Comparison of ENCODE assay signal across 26 mouse cellular contexts in genomic region chr2:117811931-117812330, GRCm38 (mm10).
DNase-seq lines count a peak whose midpoint lies in the region; ATAC-seq and TF ChIP-seq lines count a peak whose summit lies in the region.
"Had no signal": no experiment of that assay in that cellular context is flagged by ENCODE, and none has a peak within 500 bp of the region (broad histone marks: within the 10 kb centered on the region; RNA-seq: fewer than 3 reads in every experiment).

No protein-coding gene starts in this region.

- peak; percentile 55 for ATAC-seq in lung, postnatal 0 days
- peak; percentile 63; the same call in 1 of the 2 replicates for ATAC-seq in megakaryocyte, adult 5-6 weeks (ENCODE audit: poor library complexity, severe bottlenecking)
- ATAC-seq in kidney, embryonic 15.5 days (replicated peaks; ENCODE audit: low FRiP score), result no peak
- ATAC-seq: forebrain, embryonic 14.5 days; forebrain, postnatal 0 days had no signal

- no peak for TF ChIP-seq CTCF in lung, postnatal 0 days (IDR thresholded peaks at IDR 0.05)
- TF ChIP-seq CTCF in embryonic fibroblast, embryonic 13.5 days (IDR thresholded peaks at IDR 0.05; ENCODE audit: borderline replicate concordance, insufficient read depth, low read length), result no peak

- H3K36me3 ChIP-seq in lung, postnatal 0 days (ENCODE audit: insufficient read depth, low read length), result no peaks in the 10 kb centered on the region
- H3K36me3 ChIP-seq in kidney, embryonic 15.5 days, result no peaks in the 10 kb centered on the region
- H3K36me3 ChIP-seq: embryonic facial prominence, embryonic 10.5 days; embryonic facial prominence, embryonic 13.5 days; heart, embryonic 10.5 days; heart, embryonic 13.5 days; hindbrain, embryonic 12.5 days; hindbrain, embryonic 15.5 days had no signal

- no peak overlapping the region for H3K4me3 ChIP-seq in lung, postnatal 0 days (ENCODE audit: low read depth, low read length)
- H3K4me3 ChIP-seq in embryonic fibroblast, embryonic 13.5 days (ENCODE audit: insufficient read depth, low read length), result no peak overlapping the region
- no peak overlapping the region for H3K4me3 ChIP-seq in kidney, embryonic 15.5 days (replicated peaks)
- H3K4me3 ChIP-seq: embryonic facial prominence, embryonic 10.5 days; embryonic facial prominence, embryonic 13.5 days; heart, adult 2 months; heart, embryonic 10.5 days; heart, embryonic 13.5 days; hindbrain, embryonic 12.5 days; hindbrain, embryonic 15.5 days had no signal

- no peak for TF ChIP-seq POLR2A in embryonic fibroblast, embryonic 13.5 days (IDR thresholded peaks at IDR 0.05; ENCODE audit: low read depth, low read length)

- no peak for TF ChIP-seq EP300 in lung, postnatal 0 days (IDR thresholded peaks at IDR 0.05)

- no peaks in the 10 kb centered on the region for H3K9me3 ChIP-seq in lung, postnatal 0 days (ENCODE audit: low read length)
- no peaks in the 10 kb centered on the region for H3K9me3 ChIP-seq in kidney, embryonic 15.5 days (replicated peaks)
- H3K9me3 ChIP-seq: embryonic facial prominence, embryonic 10.5 days; embryonic facial prominence, embryonic 13.5 days; heart, embryonic 10.5 days; heart, embryonic 13.5 days; hindbrain, embryonic 12.5 days; hindbrain, embryonic 15.5 days had no signal

- WGBS in lung, postnatal 0 days, result 49% methylated on average over 2 of the region's 2 CpGs
- 69% methylated on average over 2 of the region's 2 CpGs for WGBS in kidney, embryonic 15.5 days

- no peak for DNase-seq in lung, postnatal 0 days (ENCODE audit: low spot score)
- DNase-seq in lung, postnatal 10 days, result no peak
- DNase-seq in ovary, postnatal 14 days (ENCODE audit: low spot score), result no peak
- no peak for DNase-seq in Muller cell, postnatal 12 days (ENCODE audit: inconsistent ontology term)
- no peak for DNase-seq in layer of hippocampus, adult 18-20 months (ENCODE audit: low spot score in 2 of 2)
- DNase-seq: adrenal gland, adult 2 months; adrenal gland, postnatal 14 days; cerebellum, adult 11-12 months; cerebellum, adult 8-10 months; cerebellum, postnatal 10 days; cerebellum, postnatal 36 days; embryo, embryonic 11 days; forebrain, postnatal 0 days; gastrocnemius, postnatal 25 days; heart, adult 2 months; heart, postnatal 14 days had no signal

- no peaks in the 10 kb centered on the region for H3K27me3 ChIP-seq in lung, postnatal 0 days (replicated peaks; ENCODE audit: insufficient read depth, low read length)
- no peaks in the 10 kb centered on the region for H3K27me3 ChIP-seq in kidney, embryonic 15.5 days
- H3K27me3 ChIP-seq: embryonic facial prominence, embryonic 13.5 days; heart, embryonic 13.5 days; hindbrain, embryonic 12.5 days; hindbrain, embryonic 15.5 days had no signal

- H3K4me1 ChIP-seq in lung, postnatal 0 days (ENCODE audit: insufficient read depth, low read depth, low read length), result peaks cover 4% of the 10 kb centered on the region; the same call in 1 of the 2 replicates
- peaks cover 4% of the 10 kb centered on the region for H3K4me1 ChIP-seq in embryonic fibroblast, embryonic 13.5 days (ENCODE audit: control insufficient read depth, insufficient read depth, low read length)
- H3K4me1 ChIP-seq in kidney, embryonic 15.5 days, result no peaks in the 10 kb centered on the region
- H3K4me1 ChIP-seq: embryonic facial prominence, embryonic 10.5 days; heart, embryonic 10.5 days; heart, embryonic 13.5 days; hindbrain, embryonic 12.5 days; hindbrain, embryonic 15.5 days had no signal

- no peak overlapping the region for H3K27ac ChIP-seq in lung, postnatal 0 days (ENCODE audit: low read length)
- H3K27ac ChIP-seq in embryonic fibroblast, embryonic 13.5 days (ENCODE audit: insufficient read depth, low read length), result peak overlapping the region; percentile 99
- no peak overlapping the region for H3K27ac ChIP-seq in kidney, embryonic 15.5 days
- H3K27ac ChIP-seq: embryonic facial prominence, embryonic 10.5 days; embryonic facial prominence, embryonic 13.5 days; heart, adult 2 months; heart, embryonic 10.5 days; heart, embryonic 13.5 days; hindbrain, embryonic 12.5 days; hindbrain, embryonic 15.5 days had no signal

- H3K9ac ChIP-seq in lung, postnatal 0 days (replicated peaks; ENCODE audit: low read depth), result no peak overlapping the region
- no peak overlapping the region for H3K9ac ChIP-seq in kidney, embryonic 15.5 days
- H3K9ac ChIP-seq: embryonic facial prominence, embryonic 13.5 days; forebrain, postnatal 0 days; heart, embryonic 13.5 days; hindbrain, embryonic 12.5 days; hindbrain, embryonic 15.5 days had no signal

- H3K4me2 ChIP-seq in lung, postnatal 0 days (replicated peaks; ENCODE audit: low read depth, low read length), result no peak overlapping the region
- H3K4me2 ChIP-seq in kidney, embryonic 15.5 days, result no peak overlapping the region
- H3K4me2 ChIP-seq: embryonic facial prominence, embryonic 13.5 days; heart, embryonic 13.5 days; hindbrain, embryonic 12.5 days; hindbrain, embryonic 15.5 days had no signal
